Mouse (Mus musculus): ENCODE data around the gene Prkci.

The Prkci gene

DNA sequence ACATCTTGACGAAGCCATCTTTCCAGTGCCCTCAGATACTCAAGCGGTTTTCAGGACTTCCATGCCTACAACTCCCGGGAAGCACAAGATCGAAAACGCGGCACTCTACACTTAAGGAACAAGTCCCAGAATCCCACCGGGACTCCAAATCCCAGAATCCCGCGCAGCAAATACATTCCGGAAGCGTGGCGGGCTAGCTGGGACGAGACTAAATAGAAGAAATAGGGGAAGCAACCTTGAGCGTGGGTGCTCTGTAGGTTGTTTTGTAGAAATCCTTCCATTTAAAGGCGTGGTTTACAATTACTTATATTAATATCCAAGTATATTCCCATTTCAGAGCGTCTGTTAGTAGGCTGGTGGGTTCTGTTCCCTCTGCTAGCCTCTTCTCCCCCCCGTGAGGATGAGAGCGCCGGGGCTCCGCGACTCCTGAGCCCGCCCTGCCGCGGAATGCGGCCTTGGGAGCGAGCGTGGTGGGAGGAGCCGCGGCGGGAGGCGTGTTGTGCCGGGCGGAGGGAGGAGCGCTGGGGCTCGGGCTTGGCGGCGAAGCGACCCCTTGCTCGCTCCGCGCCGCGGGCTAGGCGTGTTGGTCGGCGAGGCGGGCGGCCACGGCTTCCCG, at the start of gene Prkci:
Gene Prkci, plus strand, starts transcription at position 465 of the 616 bp plus-strand sequence.
- DNase-seq (ENCODE audit: extremely low spot score, low spot score) = peak; percentile 91

DNA sequence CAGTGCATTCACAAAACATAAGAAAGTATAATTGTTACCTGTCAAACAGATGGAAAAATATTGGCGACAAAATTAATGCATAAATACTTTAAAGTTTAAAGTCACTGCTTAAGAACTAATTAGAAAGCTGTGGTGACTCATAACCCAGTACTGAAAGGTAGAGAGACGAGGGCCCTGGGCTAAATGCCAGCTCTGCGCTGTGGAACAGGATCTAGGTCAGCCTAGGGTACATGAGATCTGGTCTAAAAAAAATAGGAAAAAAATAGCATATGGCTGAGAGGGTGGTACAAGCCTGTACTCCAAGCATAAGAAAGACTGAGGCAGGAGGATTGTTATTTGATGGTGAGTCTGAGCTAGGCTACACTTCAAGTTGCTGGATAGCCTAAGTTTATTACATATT, 43.9 kb upstream of the Prkci start:
- no peak for DNase-seq (ENCODE audit: extremely low spot score, low spot score)

DNA sequence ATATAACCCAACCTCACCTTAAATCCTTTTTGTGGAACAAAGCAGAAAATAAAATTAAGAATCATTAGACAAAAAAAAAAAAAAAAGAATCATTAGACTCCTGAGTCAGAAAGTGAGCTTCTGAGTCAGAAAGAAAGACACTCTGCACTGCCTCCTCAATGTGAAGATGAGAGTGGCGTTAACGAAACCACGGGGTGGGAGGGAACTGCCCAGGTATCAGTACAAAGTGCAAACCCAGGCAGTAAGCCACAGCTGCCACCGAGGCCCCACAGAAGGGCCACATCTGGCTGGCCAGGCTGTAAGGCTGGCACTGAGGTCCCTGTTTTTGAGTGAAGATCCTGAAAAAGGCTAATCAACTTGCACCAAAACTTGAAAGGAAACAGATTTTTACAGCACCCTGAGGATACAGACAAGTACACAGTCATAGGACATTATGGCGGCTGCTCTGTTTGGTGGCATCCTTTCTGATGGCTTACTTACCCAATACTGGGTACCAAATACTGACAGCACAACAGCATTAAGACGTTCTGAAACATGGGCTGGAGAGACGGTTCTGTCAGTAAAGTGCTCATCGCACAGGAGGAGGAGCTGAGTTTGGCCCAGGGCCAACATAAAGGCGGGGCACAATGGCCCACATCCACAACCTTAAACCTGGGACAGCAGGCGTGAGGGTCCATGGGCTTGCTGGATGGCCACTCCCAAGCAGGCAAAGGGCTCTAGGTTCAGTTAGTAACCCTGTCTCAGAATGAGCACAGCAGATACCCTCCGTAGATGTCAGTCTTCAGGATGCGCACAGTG, 43.1 kb upstream of the Prkci start:
- no peak for DNase-seq (ENCODE audit: extremely low spot score, low spot score)

DNA sequence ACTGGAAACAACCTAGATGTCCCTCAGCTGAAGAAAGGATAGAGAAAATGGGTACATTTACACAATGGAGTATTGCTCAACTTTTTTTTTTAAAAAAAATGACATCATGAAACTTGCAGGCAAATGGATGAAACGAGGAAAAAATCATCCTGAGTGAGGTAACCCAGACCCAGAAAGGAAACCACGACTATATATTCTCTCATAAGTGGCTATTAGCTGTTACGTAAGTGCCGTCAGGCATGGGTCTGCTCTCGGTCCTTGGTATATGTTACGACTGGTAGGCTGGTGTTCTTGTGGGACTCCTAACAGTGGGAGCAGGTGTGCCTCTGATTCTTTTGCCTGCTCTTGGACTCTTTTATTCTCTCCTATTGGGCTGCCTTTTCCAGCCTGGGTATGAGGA, 39.2 kb upstream of the Prkci start:
- no peak for DNase-seq (ENCODE audit: extremely low spot score, low spot score)

DNA sequence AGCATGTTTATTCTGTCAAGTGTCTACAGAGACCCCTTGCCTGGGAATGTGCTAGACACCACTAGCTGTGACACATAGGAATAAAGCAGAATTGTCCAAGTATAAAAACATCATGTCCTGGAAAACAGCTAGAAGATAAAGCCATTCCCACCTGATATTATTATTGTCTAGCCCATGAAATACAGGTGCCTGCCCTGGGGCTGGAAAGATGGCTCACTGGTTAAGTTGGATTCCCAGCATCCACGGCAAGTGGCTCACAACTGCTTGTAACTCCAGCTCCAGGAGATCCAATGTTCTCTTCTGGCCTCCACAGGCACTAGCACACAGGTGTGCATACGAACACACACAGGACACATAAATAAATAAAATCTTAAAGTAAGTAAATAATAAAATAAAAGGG, 36.8 kb upstream of the Prkci start:
- DNase-seq (ENCODE audit: extremely low spot score, low spot score) = no peak

DNA sequence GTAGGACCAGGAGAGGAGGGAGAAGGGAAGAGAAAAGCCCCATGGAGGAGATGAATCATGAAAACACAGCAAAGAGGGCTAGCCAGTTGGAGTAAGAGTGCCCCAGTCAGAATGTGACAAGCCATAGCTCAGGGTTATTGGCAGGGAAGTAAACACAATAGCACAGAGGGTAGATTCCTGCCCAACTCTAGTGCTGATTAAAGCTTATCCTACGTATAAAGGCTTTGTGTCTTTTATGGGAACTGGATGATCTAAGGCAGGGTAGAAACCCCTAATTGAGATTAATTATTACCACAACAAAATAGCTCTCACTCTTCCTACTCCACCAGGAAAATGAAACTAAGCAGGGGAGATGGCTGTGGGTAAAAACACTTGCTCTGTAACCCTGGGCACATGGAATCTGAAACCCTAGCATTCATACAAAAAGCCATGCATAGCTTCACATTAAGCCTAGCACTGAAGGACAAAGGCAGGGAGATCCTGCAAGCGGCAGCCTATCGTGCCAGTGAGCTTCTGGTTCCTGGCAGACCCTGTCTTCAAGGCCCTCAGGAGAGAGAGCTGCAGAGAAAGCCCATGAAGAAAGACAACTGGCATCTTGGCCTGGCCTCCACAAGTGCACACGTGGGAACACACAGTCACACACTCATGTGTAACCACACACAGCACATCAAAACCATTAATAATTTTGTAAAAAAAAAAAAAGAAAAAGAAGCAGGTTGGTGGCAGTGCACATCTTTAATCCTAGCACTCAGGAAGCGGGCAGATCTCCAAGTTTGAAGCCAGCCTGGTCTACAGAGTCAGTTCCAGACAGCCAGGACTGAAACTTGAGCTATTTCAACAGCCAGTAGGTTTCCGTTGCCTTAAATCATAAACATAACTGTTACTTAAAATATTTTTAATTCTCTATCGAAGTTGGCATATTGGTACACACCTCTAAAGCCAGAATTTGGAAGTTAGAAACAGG, 35.4 kb upstream of the Prkci start:
- no peak for DNase-seq (ENCODE audit: extremely low spot score, low spot score)

DNA sequence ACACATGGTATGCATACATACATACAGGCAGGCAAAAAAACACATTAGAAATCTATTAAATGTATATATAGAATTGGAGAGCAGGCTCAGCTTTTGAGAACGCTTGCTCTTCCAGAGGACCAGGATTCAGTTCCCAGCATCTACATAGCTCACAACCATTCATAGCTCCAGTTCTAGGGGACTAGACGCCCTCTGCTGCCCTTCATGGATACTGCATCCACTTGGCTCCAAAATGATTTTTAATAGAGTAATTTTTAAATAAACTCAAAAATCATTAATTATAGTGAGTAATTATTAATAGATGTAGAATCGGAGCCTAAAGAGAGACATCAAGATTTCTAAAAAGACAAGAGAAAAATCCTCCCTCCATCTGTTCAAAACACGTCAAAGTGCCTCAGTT, 32.4 kb upstream of the Prkci start:
- no peak for DNase-seq (ENCODE audit: extremely low spot score, low spot score)

DNA sequence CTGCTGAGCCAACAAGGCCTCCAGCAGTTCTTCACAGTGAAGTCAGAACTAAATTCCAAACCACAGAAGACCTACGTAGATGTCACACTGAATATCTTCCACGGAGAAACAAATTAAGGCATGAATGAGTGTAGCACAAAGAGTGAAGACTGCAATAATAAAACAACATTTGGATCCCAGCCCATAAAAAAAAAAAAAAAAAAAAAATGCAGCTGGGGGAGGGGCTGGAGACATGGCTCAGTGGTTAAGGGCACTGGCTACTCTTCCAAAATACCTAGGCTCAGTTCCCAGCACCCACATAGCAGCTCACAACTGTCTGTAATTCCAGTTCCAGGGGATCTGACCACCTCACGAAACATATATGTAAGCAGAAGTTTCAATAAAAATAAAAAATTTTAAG, 31.3 kb upstream of the Prkci start:
- no peak for DNase-seq (ENCODE audit: extremely low spot score, low spot score)

DNA sequence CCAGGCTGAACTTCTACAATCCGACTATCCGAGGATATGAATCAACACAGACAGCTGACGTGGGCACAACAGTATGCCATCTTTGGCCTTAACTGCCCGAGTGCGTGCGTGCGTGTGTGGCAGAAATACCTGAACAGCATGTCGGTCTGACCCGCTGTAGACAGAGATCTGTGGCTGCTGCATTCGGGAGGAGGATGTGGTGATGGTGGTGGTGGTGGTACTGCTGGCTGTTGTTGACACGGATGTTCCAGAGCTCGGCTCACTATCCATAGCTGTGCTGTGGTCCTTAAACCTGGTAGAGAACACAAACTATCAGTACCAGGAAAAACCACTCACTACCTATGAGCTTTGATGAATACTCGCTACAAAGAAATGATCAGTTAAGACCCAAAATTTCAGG, 29.9 kb upstream of the Prkci start:
- no peak for DNase-seq (ENCODE audit: extremely low spot score, low spot score)

DNA sequence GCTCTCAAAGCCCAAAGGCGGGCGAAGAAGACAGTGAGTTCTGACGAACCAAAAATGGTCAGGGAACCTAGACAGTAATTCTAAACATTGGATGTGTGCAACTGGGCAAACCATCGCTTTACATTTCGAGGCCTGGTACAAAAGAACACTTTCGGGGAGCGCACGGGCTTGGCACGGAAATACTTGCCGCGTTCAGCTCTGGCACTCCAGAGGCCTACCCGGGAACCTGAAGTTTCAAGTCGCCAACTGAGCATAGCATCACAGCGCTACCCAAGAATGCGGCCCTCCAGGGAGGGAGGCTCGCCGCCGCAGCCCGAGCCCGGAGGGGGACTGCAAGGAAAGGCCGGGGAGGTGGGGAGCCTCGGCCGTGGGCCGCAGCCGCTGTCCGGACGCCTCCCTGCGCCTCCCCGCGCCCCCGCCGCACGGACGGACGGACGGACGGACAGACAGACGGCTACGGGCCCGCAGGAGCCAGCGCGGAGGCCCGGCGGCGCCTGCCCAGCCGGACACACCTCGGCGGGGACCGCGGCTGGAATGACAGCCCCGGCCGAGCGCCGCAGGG, 26.9 kb upstream of the Prkci start:
- peak; percentile 70 for DNase-seq (ENCODE audit: extremely low spot score, low spot score)

DNA sequence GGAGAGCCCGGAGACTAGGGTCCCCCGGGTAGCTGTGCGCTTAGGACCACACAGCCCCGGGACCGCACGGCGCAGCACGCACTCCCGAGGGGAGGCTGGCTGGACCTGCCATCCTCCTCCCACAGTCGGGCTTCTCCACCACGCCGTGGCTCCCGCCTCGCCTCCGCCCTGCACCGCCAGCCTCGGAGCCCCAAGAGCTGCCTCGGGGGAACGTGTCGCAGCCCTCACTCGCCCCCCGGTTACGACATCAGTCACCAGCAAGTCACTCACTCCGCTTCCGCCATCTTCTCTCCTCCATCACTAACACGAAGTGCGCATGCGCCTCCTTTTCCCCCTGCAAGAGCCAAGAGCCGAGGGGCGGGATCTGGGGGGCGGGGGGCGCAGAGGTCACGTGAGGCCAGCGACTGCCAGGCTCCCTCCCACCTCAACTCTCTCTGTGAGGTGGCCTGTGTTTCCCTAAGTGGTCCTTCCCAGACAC, 26.4 kb upstream of the Prkci start, which contains the start of gene Phc3:
Gene Phc3, minus strand, starts transcription at position 312 of the 478 bp plus-strand sequence.
- DNase-seq (ENCODE audit: extremely low spot score, low spot score) = peak; percentile 97

DNA sequence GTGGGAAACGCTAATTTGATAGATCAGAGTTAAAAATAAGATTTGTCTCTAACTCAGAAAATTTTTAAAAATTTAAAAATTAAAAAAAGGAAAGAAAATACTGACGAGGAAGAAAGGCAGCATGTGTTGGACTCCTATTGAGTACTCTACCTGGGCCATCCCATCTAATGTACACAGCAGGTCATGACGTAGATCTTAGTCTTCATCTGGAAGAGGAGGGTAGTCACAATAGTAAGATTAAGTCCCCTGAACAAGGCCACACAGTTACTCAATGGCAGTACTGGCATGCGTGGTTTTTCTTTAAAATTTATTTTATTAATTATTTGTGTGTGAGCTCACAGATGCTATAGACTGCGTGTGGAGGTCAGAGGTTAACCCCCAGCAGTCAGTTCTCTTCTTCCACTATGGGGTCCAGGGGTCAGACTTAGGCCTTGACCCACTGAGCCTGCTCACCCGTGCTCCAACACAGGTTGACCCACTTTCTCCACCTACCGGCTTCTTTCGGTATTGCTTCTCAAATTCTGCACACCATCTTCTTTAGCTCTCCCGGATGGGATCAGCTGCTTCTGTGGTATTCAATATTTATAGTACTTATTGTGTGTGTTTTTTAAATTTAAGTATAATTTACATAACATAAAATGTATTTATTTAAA, 20.3 kb upstream of the Prkci start:
- peak; percentile 66 for DNase-seq (ENCODE audit: extremely low spot score, low spot score)

DNA sequence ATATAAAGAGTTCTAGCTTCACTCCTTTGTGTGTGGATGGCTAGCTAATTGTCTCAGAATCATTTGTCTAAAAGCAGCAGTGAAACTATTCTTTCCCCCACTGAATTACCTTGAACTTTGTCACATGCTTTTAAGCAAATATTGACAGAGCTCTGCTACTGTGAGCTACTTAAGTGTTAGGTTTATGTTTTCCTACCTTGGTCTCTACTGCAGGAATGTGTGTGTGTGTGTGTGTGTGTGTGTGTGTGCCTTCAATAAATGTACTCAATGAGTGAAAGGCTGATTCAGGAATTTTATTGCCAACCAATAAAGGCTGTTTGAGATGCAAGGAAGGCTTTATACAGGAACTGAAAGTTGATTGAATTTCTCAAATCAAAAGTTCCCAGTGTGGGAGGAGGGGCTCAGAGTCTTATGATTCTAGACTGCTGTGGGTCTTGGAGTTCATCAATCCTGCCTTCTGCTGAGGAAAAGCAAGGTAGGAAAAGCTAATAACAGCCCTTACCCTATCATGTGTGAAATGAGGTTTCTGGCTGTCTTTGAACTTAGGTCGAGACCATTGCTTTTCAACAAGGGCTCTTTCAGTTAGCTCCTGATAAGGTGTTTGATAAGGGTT, 18.4 kb upstream of the Prkci start:
- DNase-seq (ENCODE audit: extremely low spot score, low spot score) = no peak

DNA sequence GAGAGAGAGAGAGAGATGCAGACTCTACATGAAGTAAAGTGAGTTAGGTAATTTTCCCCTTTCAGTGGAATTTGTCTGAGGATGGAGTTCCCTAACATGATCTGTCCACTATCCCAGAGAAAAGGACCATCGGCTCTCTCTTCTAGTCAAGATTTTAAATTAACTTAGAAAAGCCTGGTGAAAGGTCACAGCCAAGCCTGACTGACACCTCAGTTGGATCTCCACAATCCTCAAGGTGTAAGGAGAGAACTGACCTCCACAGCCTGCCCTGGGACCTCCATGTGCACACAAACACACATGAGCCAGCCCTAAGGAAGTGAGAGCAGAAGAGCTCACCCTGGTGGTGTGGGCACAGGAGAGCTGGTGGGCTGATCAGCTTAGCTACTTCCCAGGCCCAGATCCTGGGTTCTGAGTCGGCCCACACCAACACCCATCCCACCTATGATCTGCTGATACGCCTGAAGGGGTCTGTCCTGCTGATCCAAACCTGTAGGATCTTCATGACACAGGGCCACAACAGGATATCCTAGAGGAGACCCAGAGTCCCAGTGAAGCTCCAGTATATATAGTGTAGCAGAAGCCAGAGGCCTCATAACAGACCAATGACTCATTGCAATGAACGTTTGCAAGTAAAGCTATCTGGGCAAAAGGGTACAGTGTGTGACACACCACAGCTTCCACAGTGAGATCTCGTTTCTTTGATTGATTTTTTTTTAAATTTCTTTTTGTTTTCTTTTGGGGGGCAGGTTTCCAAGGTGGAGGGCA, 13.7 kb upstream of the Prkci start:
- DNase-seq (ENCODE audit: extremely low spot score, low spot score) = no peak

DNA sequence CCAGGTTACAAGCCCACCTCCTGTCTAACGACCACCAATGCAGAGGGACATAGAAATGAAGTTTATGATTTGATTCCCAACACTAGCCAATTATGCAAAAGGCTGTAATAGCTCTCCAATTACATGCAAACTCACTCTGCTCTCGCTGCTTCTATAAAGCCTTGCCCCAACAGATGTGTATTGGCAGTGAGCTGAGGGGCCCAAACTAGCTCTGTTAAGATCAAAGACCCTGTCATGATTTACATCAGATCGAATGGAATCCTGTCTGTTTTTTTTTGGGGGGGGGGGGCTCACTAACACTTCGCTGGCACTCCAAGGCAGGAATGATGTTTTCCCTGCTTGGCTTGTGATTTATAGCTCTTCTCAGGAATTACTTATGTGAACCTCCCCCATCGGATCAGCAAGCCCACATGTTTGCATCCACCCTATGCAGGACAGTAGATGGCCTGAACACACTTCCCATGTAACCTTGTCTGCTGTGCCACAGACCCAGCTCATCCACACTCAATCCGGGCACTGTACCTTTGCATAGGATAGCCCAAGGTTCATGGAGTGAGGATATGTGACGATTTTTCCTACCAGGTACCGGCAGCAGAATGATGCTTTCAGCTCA, 12.5 kb upstream of the Prkci start:
- DNase-seq (ENCODE audit: extremely low spot score, low spot score) = no peak

DNA sequence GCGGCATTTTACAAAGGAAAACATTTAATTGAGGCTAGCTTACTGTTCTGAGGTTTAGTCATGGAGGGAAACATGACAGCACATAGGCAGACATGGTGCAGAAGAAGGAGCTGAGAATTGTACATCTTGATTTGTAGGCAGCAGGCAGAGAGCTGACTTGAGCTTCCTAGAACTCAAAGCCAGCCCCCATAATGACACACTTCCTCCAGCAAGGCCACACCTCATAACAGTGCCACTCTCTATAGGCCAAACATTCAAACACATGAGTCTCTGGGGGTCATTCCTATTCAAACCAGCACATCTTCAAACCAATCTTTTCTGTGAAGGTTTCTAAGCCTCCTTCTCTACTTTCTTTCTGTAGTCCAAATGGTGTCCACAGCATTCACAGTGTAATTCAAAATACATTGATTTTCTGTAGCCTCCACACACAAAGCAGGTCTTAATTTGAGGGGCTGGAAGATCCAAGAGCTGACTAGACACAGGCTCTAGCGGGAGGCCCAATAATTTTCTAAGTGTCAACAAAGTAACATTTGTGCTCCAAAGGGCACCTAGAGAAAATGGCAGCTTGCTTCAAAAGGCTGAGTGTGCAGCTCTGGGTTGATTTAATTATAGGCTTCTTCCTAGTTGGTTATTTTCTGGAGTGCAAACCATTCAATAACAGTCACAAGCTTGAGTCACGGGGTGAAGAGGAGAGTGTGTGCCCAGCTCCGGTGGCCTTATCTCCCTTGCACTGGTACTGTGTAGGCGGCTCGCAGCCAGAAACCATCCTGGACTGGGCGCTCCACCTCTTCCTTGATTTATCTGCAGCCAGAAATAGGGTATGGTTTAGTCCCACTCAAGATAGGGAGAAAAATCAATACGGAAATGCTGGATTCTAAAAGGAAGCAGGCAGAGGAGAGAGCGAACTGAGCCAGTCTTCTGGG, 7.9 kb upstream of the Prkci start:
- no peak for DNase-seq (ENCODE audit: extremely low spot score, low spot score)

DNA sequence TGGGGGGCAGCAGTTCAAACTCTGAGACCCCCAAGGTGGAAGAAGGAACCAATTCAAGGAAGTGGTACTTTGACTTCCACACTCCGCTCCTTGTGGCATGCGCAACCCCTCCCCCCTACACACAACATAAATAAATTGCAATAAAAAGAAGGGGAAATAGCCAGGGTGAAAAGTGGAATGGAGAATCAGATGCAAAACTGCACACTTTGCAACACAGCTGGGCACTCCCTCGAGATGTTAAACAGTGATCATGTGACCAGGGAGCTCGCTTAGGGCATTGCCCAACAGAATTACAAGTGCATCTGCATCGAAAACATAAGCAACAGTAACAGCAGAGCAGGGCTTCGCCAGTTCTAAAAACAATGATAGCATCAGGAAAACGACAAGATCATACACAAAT, 3.4 kb upstream of the Prkci start:
- no peak for DNase-seq (ENCODE audit: extremely low spot score, low spot score)

DNA sequence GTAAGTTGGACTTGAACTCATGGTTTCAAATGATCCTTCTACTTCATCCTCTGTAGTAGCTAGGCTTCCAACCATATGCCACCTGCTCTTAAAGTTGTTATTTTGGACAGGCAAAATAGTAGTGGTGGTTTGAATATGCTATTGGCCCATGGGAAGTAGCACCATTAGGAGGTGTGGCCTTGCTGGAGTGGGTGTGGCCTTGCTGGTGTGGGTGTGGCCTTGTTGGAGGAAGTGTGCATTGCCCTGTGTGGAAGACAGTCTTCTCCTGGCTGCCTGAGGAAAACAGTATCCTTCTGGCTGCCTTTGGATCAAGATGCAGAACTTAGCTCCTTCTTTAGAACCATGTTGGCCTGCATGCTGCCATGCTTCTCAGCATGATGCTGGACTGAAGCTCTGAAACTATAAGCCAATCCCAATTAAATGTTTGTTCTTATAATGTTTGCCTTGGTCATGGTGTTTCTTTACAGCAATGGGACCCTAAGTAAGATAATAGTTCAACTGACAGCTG, 2.4 kb upstream of the Prkci start:
- DNase-seq (ENCODE audit: extremely low spot score, low spot score) = no peak

Measured in neural tube, embryonic 10.5 days (tissue).